Mouse (Mus musculus) liver, postnatal 0 days (tissue): ENCODE measurements around the gene Gm9945. TPM values are rescaled to one million over a fixed set of nuclear protein-coding genes. Genes with fewer than 3 reads are reported as not detected.

Experiments
- ATAC-seq: fragments of 200-750 bp; cut with Nextera tagmentation; 2 replicates; pipeline ENCODE4 v1.8.0; 2017; ENCODE audit warnings: mild to moderate bottlenecking, moderate library complexity
- DNase-seq: peaks from one replicate; pipeline ENCODE4 v3.0.0-alpha.2; 2016
- H3K27ac ChIP-seq: fragments of 300-500 bp; sonication (generic); 2 replicates; pipeline ENCODE4 v1.5.1; 2014; ENCODE audit warnings: antibody characterized with exemption, moderate library complexity, mild to moderate bottlenecking, low read depth
- H3K27me3 ChIP-seq: fragments of 300-500 bp; sonication (generic); 2 replicates; pipeline ENCODE4 v1.6.1; 2014; ENCODE audit warnings: low read length, control low read depth, mixed read lengths; ENCODE audit not compliant: insufficient read depth
- H3K36me3 ChIP-seq: fragments of 300-500 bp; sonication (generic); replicated peaks from 2 replicates; pipeline ENCODE4 v1.6.1; 2014; ENCODE audit warnings: mild to moderate bottlenecking, control low read depth, low read length, moderate library complexity, mixed read lengths; ENCODE audit not compliant: insufficient read depth
- H3K4me1 ChIP-seq: fragments of 300-500 bp; sonication (generic); 2 replicates; pipeline ENCODE4 v1.6.1; 2014; ENCODE audit warnings: antibody characterized with exemption, mild to moderate bottlenecking, control low read depth; ENCODE audit not compliant: insufficient read depth
- H3K4me2 ChIP-seq: fragments of 300-500 bp; sonication (generic); 2 replicates; pipeline ENCODE4 v1.6.1; 2014; ENCODE audit warnings: low read depth, mild to moderate bottlenecking, low read length, moderate library complexity, mixed read lengths
- H3K4me3 ChIP-seq: fragments of 300-500 bp; sonication (generic); 2 replicates; pipeline ENCODE4 v1.5.1; 2014; ENCODE audit warnings: low read depth, low read length
- H3K9ac ChIP-seq: fragments of 300-500 bp; sonication (generic); replicated peaks from 2 replicates; pipeline ENCODE4 v1.6.1; 2014; ENCODE audit warnings: mild to moderate bottlenecking, moderate library complexity
- H3K9me3 ChIP-seq: fragments of 300-500 bp; sonication (generic); 2 replicates; pipeline ENCODE4 v1.6.1; 2016; ENCODE audit warnings: mild to moderate bottlenecking, control low read depth, low read length, mixed read lengths
- CTCF ChIP-seq: sonication (generic); IDR thresholded peaks from 2 replicates; pipeline ENCODE4 v1.5.1; 2016; ENCODE audit warnings: antibody characterized with exemption, low read depth
- EP300 ChIP-seq: IDR thresholded peaks from 2 replicates; pipeline ENCODE4 v1.6.1; 2016; ENCODE audit warnings: antibody characterized with exemption, low read depth, mild to moderate bottlenecking
- WGBS: fragments of 180-500 bp; shearing (Covaris S2); extraction: QIAGEN DNeasy Blood & Tissue Kit; methylation state at CpG from one replicate; pipeline ENCODE4 v1.1.7; 2014; ENCODE audit not compliant: insufficient replicate concordance; 5-methylcytosine and 5-hydroxymethylcytosine counted together
- polyA plus RNA-seq: library from polyadenylated mRNA; unstranded; fragments of >200 nt; fragmentation: Nextera tagmentation; extraction: Ambion mirVana; gene quantifications from 2 replicates; pipeline ENCODE4 v1.2.1, GENCODE M21; 2015

Gm9945 gene
- 0.15 and 0.31 TPM in 2 replicates for polyA plus RNA-seq

GRCm38 (mm10) chr11:53479783-53480301 is at the start of gene Gm9945, which contains the start of gene Sowaha:
Gene Gm9945, plus strand, starts transcription at chr11:53480166.
Gene Sowaha, minus strand, starts transcription at chr11:53480274.
- peak; percentile 63 for ATAC-seq
- Histone ChIP-seq H3K4me2 (peak within 1 kb of the TSS; percentile 79), H3K27me3 (peaks cover 48% of the 10 kb centered on the region), H3K4me3 (peak within 1 kb of the TSS; percentile 69), H3K9me3 (no peaks in the 10 kb centered on the region), H3K9ac (peak within 1 kb of the TSS; percentile 61), H3K4me1 (peaks cover 18% of the 10 kb centered on the region), H3K36me3 (no peaks in the 10 kb centered on the region; the same call in 1 of the 2 replicates), H3K27ac (peak within 1 kb of the TSS; percentile 87)
- TF ChIP-seq EP300 (no peak), CTCF (0 out of 2 replicates have a peak, but pooled peaks have one; percentile 29)
- 3% methylated on average over 38 of the region's 40 CpGs for WGBS
- DNase-seq: peak; percentile 63

- DNase-seq: no peak
Measured at GRCm38 (mm10) chr11:53430300-53430669, 49.7 kb upstream of the Gm9945 start.

GRCm38 (mm10) chr11:53430670-53431346 is 49.2 kb upstream of the Gm9945 start, which contains the start of the genes Uqcrq and Gdf9:
Gene Uqcrq, minus strand, starts transcription at chr11:53430831.
Gene Gdf9, plus strand, starts transcription at chr11:53431023.
- no peaks in the 10 kb centered on the region for H3K9me3 ChIP-seq
- WGBS: under 1% methylated on average over 44 of the region's 44 CpGs
- H3K9ac ChIP-seq: peak within 1 kb of the TSS; percentile 92
- peak; percentile 99 for DNase-seq
- H3K27ac ChIP-seq: peak within 1 kb of the TSS; percentile 98
- H3K27me3 ChIP-seq: no peaks in the 10 kb centered on the region
- TF ChIP-seq CTCF (no peak; the same call in 1 of the 2 replicates), EP300 (peak; percentile 83)
- peak within 1 kb of the TSS; percentile 76 for H3K4me2 ChIP-seq
- peak within 1 kb of the TSS; percentile 92 for H3K4me3 ChIP-seq
- H3K36me3 ChIP-seq: peaks cover 9% of the 10 kb centered on the region
- H3K4me1 ChIP-seq: peaks cover 35% of the 10 kb centered on the region
- peak; percentile 89 for ATAC-seq

More at GRCm38 (mm10) chr11:53430300-53430669, 49.7 kb upstream of the Gm9945 start:
- under 1% methylated on average over 34 of the region's 34 CpGs for whole genome bisulfite sequencing
- peak overlapping the region; percentile 92 for H3K9ac ChIP-seq
- ATAC-seq: peak; percentile 54
- H3K36me3 ChIP-seq: peaks cover 9% of the 10 kb centered on the region
- H3K27ac ChIP-seq: peak overlapping the region; percentile 98
- no peak for TF ChIP-seq EP300
- 0 out of 2 replicates have a peak, but pooled peaks have one; percentile 3 for TF ChIP-seq CTCF
- H3K9me3 ChIP-seq: no peaks in the 10 kb centered on the region
- H3K4me2 ChIP-seq: peak overlapping the region; percentile 76
- H3K4me3 ChIP-seq: peak overlapping the region; percentile 92
- peaks cover 36% of the 10 kb centered on the region for H3K4me1 ChIP-seq
- no peaks in the 10 kb centered on the region for H3K27me3 ChIP-seq

- Histone ChIP-seq H3K9ac (peak overlapping the region; percentile 49), H3K27me3 (no peaks in the 10 kb centered on the region), H3K4me2 (peak overlapping the region; percentile 76), H3K4me3 (peak overlapping the region; percentile 92), H3K36me3 (peaks cover 9% of the 10 kb centered on the region), H3K27ac (peak overlapping the region; percentile 98), H3K4me1 (peaks cover 33% of the 10 kb centered on the region), H3K9me3 (no peaks in the 10 kb centered on the region)
- 13% methylated on average over 9 of the region's 9 CpGs for WGBS
- TF ChIP-seq CTCF: no peak
- peak; percentile 66 for TF ChIP-seq EP300
- ATAC-seq: peak; percentile 4
- no peak for DNase-seq
Measured at GRCm38 (mm10) chr11:53431347-53432056, 48.5 kb upstream of the Gm9945 start.

GRCm38 (mm10) chr11:53433057-53433456 is 46.9 kb upstream of the Gm9945 start:
- H3K4me2 ChIP-seq: no peak overlapping the region
- no peak overlapping the region for H3K27ac ChIP-seq

More at GRCm38 (mm10) chr11:53433057-53433456, 46.9 kb upstream of the Gm9945 start:
- peaks cover 33% of the 10 kb centered on the region for H3K4me1 ChIP-seq
- no peak for TF ChIP-seq CTCF
- peak; percentile 61; the same call in 1 of the 2 replicates for TF ChIP-seq EP300
- no peaks in the 10 kb centered on the region for H3K27me3 ChIP-seq
- H3K4me3 ChIP-seq: no peak overlapping the region
- WGBS: 31% methylated on average over 6 of the region's 6 CpGs
- ATAC-seq (no peak), DNase-seq (no peak)
- H3K36me3 ChIP-seq: peaks cover 8% of the 10 kb centered on the region
- H3K9ac ChIP-seq: no peak overlapping the region
- no peaks in the 10 kb centered on the region for H3K9me3 ChIP-seq
